Mouse (Mus musculus): ENCODE measurements at regions not wholly inside any gene's neighbourhood (a gene's known extent, or its start where the extent isn't known, plus 50 kb on each side); places are given as distances from the start of the nearest gene placed in this dataset.
A peak's percentile ranks its signal among the peaks of the same experiment; 100 is the strongest.

DNA sequence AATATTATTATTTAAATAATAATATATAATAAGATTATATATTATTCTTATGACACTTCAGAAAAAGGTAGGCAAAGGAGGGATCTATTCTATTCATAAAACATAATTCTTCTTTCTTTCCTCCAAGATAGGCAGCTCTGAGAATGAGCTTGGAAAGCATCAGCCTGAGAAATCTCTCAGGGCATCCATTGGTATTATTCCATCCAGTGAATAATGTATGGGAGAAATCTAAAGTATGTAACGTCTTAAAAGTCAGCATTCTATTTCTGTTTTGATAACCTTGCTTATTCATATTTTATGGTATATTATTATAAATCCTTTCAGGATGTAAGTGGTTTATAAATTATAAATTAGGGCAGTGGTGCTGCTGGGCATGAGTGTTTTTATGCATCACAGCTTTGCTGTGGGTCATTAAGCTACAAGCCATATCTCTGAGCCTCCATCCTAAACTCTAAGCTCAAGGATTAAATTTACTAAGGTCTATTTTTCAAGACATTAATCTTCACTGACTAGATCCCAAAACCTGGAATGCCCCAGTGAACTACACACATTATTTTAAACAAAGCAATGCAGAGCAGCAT is 766.9 kb upstream of the Luzp2 start:
- no peak for DNase-seq (ENCODE audit: low spot score in 2 of 2)

DNA sequence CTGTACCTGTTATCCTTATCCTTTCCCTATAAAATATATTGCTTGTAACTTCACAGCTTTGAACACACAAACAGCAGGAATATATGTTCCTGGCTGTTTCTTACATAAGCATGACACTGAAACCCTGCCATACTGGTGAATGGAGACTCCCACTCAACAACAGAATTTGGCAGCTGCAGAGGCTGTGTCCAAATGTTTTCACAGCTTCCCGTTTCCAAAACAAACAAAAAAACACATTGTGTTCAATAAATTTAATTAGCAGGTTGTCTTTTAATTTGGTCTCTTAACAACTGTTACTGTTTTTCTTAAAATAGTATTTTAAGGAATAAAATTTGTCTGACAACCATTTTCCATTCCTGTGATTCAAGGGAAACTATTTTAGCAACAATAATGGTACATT is 718.3 kb upstream of the Luzp2 start:
- DNase-seq (ENCODE audit: low spot score in 2 of 2), result peak; percentile 4 to 67

DNA sequence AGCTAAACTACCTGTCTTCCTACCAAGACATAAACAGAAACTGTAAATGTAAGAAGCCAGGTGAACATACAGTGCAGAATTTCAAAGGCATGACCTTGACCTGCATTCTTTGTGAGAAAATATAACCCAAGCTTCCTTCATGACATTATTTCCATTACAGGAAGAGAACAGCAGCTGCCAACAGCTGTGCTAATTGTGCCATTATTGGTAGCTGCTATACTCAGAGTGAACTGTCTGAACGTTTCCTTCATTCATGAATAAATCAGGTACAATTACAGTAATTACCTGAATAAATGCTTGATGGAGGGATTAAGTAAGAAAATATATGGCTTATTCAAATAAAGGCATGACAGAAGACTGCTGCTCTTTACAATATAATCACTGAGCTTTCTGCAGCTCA is 696.3 kb upstream of the Luzp2 start:
- no peak for DNase-seq (ENCODE audit: low spot score in 2 of 2)

DNA sequence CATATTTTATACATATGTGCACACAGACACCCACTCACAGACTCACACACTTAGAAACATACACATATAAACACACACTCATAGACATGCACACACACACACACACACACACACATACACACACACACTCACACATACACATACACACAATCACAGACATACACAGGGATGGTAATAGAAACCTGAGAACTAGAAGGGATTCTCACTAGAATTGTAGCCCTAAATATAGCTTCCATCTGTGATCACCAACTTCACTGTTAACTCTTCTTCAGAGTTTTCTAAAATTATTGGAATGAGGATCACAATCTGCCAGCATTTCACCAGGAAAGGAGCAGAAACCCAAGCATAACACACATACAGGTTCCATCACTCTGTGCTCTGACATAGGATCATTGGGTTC is 684.4 kb upstream of the Luzp2 start:
- DNase-seq (ENCODE audit: low spot score in 2 of 2), result no peak

DNA sequence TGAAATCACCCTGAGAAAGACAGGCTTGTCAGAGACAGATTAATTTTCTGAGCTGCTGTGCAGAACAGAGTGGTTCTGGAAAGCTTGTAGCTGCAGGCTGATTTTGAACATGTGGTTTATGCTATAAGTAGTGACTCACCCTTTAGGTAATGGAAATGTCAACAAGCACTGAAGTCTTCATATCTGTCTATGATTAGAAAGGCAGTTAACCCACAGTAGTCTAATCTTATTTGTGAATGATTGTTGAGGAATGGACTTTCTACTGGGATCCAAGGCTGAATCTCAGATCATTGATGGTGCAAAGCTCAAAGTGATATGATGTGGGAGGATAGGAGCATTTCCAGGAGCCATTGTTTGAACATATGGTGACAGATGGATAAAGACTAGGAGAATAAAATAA is 635.3 kb upstream of the Luzp2 start:
- no peak for DNase-seq (ENCODE audit: low spot score in 2 of 2)

All from layer of hippocampus, postnatal 14 days (tissue).